Mouse (Mus musculus) natural killer cell, adult 2 months (primary cell): ENCODE results near the gene Gm10198.

ENCODE experiments used
- DNase-seq, 2 experiments: peaks; one replicate each; pipeline ENCODE4 v3.0.0; 2022; ENCODE audit warnings: low spot score in 2 of 2

Gene Gm10198

DNA sequence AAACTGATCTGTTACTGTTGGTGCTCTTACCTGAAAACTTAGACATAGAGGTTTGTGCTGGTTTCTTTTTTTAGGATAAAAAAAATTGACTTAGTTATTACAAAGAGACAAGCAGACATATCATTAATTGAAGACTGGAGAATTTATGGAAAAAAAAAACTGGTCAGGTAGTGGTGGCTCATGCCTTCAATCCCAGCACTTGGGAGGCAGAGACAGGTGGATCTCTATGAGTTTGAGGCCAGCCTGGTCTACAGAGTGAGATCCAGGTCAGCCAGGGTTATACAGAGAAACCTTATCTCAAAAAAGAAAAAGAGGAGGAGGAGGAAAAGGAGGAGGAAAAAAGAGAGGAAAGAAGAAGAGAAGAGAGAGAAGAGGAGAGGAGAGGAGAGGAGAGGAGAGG lies at the start of gene Gm10198:
Gene Gm10198 (plus strand): TSS at position 301 of the 400 bp plus-strand sequence.
- no peak for DNase-seq

DNA sequence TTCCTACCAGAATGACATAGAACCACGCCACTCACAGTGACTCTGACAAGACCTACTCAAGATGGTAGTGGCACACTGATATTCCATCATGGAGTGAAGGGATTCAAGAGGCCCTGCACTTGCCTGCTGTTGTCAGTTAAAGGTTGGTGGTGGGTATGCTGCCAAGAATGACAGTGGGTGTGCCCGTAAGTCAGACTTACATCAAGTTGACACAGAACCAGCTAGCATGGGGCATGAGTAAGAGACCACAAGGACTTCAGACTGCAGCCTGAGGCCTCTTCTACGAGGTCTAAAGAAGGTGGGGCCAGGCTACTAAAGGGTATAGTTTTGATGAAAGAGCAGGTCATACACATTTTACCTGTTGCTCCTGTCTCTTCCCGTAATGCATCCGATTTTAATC lies 47.3 kb upstream of the Gm10198 start:
- DNase-seq: no peak

DNA sequence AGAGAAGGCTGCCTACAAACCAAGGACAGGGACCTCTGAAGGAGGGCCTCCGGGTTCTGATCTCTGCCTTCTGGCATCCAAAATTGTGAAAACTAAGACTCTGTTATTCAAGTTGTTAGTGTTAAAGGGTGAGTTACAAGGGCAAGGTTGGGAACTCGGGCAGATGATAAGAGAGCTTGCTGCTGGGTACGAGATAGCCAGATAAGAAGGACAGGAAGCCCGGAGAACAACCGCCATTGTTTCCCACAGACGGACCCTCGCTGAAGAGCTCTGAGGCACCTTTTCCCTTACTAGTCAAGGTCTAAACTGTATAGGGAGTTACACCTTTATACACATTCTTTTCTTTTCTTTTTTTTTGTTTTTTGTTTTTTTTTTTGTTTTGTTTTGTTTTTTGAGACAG lies 39.8 kb upstream of the Gm10198 start:
- DNase-seq: no peak

DNA sequence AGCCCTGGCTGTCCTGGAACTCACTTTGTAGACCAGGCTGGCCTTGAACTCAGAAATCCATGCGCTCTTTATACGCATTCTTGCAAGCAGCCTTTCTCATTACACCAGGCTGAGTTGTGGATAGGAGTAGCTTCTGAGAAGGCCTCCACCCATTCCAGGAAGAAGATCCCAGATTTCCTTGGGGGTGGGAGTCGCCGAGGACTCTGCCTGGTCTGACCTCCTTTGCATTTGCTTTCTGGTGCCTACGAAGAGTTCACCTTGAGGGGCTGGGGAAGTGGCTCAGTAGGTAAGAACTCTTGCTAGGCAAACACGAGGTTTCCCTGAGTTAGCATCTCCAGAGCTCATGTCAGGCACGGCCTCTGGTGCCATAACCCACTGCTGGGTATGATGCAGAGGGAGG lies 39.4 kb upstream of the Gm10198 start:
- DNase-seq: no peak

DNA sequence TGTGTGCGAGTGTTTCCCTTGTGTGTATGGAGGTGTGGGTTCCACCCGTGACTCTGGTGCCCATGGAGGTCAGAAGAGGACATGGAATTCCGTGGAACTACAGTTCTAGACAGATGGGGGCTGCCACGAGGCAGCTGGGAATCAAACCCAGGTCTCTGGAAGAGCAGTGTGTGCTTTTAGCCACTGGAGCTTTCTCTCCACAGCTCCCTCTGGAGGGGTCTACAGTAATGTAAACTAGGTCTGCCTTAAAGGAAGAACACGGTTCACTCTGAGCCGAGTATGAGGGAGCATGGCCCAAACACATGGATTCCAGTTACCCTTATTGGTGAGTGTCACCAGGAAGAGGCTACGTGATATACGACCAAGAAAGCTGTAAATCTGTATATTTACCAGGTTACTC lies 38.6 kb upstream of the Gm10198 start:
- no peak for DNase-seq

DNA sequence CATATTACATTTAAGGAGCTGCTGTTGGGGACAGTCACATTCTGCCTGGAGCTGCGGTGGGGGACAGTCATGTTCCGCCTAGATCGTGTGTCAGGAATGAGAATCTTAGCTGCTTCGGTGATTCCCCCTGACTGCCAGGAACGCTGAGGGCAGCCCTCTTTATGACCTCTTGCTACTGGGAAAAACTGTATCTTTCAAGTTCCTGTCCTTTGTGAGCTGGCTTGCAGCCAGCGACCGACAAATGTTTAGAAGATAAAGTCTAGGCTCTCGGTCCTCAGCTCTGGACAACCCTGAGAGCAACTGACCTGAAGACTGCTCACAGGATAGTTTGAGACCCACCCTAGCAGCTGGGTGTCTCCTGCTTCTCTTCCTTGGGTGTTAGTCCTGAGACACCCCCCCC lies 37.3 kb upstream of the Gm10198 start:
- DNase-seq: no peak

DNA sequence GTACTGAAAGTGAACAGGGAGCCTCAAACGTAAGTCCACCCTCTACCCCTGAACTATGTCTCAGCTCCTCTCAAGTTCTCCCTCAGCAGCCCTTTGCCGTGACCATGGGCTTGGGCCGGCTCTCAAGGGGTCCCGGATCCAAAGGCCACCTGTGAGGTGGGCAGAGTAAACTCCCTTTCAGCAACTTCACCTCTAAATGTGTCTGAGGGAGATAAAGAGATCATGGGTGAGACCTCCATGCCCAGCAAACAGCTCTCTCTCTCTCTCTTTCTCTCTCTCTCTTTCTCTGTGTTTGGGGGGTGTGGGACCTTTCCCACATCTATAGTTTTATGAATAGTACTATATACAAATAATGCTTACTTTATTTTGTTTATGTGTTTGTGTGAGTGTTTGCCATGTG lies 36.2 kb upstream of the Gm10198 start:
- no peak for DNase-seq

DNA sequence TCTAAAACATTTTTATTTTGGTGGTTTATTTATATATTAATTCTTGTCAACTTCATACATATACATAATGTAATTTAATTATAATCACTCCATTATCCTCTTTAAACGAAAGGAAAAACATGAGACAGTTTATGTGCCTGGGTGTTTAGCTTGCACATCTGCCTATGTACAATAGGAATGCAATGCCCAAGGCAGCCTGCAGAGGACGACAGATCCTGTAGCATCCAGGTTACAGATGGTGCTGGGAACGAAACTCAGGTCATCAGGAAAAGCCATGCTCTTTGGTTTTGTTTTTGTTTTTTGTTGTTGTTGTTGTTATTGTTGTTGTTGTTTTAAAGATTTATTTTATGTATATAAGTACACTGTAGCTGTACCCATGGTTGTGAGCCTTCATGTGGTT lies 32.4 kb upstream of the Gm10198 start:
- no peak for DNase-seq

DNA sequence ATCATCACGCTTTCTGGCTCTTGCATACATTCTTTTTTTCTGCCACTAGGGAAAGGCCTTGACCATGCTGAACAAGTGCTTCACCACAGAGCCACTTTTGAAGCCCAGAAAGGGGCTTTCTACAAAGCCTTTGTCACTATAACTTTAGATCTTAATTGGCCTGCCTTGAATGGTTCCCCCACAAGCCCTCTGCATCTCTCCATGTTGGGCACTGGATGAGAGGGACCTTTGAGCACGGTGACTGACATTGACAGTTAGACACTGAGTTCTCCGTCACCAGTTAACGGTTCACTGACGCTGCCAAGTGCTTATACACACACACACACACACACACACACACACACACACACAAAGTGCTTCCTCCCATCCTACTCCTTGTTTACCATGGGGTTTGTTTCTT lies 30.0 kb upstream of the Gm10198 start:
- no peak for DNase-seq

DNA sequence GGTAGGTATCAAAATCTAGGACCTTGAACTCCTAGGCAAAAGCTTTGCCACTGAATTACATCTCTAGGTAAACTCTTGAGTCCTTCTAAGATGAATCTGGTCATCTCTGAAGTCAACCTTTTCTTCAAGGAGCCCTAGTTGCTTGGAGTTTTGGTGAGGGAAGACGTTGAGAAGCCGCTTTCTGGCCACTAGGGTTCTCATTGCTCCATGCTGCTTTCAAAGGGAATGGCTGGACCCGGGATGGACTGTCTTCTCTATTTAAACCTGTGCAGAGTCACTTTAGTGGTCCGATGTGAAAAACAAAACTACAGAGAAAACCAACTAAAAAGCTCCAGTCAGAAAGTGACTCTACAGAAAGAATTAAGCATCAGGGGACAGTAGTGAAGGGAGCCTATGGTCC lies 18.4 kb upstream of the Gm10198 start:
- no peak for DNase-seq

DNA sequence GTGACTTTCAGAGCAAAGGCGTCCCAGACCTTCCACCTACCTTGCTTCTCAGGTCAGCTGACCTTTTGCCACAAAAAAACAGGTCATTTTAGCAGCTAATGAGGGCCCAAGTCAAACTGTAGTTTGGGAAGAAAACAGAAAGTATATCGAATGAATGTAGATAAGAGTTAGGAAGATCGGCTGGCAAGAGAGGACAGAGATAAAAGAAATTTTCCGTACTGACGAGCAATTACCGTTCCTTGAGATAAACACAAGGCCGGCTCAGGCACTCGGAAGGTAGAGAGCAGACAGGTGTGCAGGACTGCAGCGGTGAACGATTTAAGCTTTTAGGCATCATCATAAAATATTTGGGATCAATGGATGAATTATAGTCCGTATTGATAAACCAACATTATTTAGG lies 15.4 kb upstream of the Gm10198 start:
- DNase-seq: no peak

DNA sequence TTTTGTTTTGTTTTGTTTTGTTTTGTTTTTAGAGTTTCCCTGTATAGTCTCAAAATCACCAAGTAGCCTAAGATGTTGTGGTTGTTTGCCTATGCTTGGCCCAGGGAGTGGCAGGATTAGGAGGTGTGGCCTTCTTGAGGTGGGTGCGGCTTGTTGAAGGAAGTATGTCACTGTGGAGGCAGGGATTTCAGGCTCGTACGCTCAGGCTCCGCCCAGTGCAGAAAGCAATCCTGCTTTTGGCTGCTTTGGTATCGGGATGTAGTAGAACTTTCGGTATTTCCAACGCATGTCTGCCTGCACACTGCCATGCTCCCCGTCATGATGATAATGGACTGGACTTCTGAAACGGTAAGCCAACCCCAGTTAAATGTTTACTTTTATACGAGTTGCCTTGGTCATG lies 12.5 kb upstream of the Gm10198 start:
- DNase-seq: no peak

DNA sequence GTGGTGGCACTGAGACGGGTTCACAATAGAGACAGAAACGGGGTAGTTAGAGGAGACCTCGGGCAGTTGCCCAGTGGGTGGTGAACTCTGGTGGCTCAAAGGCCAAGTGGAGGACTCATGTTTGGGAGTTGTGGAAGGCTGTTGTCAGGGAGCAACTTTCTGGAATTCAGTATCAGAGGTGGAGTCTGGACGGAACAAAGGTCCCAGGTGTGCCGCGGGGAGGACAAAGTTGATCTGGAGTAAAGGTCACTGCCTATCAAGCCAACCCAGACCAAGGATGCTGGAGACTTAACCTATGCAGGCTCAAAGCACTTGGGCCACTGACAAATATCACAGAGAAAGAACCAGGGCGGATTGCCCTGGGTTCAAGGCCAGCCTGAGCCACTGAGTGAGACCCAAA lies 5.5 kb downstream of the Gm10198 start:
- DNase-seq: no peak

DNA sequence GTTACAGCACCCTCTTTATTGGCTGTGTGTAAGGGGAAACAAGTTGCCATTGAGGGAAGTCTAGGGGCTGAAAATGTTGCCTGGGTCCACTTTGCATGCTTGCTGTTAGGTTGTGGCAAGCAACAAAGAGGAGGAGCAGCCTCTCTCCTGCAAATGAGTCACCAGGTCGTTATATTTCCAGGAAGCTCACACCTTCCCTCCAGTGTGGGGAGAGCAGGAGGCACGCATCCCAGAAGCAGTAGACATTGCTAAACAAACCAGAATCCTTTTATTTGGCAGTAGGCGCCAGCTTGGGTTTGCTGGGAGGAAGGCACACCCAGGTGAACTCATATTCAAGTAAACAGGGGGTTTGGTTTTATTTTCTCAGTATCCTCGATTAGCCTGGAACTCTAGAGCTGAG lies 8.8 kb downstream of the Gm10198 start:
- no peak for DNase-seq

DNA sequence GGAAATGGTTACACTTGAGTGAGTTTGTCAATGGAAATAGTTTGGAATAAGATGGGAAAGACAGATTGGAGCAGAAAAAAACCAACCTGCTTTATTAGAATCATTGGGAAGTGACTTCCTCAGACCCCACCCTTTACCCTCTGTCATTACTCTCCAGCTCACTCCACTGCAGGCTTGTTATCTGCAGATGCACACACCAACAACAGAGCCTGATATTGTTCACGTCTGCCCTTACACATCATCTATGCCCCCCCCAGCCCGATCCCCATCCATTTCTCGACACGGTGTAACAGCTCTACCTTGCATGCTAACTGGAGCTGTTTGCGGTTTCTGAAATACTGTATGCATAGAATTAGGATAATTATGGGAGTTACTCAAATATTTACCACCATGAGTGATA lies 12.2 kb downstream of the Gm10198 start:
- DNase-seq: no peak

DNA sequence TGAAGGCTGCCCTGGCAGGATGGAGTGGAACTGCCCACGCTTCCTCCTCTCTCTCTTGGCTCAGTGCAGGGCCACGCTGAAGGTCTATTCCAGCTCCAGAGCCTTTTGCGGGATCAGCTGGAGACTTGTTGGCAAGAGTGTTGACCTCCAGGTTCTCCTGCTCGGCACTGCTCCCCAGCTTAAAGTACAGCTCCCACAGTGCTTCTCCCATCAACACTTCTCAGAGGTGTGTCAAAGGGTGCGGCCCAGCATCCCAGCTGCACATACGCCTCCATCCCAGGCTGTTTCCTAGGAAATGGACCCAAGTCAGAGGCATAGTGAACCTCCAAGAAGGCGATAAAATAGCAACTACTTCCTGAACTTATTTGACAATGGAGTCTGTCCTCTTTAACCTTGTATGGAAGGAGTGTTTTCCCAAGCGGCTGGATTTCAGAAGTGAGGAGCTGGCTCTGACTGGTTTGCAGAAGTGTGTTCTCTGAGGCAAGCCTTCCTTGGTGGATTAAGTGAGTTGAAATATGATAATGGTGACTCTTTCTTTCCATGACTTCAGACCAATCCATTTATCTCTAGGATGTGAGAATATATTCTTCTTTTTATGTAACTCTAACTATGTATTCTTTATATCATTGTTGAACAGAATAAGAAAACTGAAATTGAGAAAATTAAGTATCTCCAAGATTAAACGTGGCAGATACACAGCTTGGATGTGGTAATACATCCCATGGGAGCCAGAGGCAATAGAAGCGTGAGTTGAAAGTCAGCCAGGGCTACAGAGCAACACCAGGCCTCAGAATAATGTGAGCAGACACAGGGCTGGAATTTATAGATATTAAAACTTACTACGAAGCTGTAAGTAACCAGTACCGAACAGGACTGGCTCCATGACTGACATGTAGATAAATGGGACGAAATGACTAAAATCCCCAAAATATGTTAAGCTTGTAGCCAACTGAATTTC lies 23.9 kb downstream of the Gm10198 start:
- DNase-seq: no peak

DNA sequence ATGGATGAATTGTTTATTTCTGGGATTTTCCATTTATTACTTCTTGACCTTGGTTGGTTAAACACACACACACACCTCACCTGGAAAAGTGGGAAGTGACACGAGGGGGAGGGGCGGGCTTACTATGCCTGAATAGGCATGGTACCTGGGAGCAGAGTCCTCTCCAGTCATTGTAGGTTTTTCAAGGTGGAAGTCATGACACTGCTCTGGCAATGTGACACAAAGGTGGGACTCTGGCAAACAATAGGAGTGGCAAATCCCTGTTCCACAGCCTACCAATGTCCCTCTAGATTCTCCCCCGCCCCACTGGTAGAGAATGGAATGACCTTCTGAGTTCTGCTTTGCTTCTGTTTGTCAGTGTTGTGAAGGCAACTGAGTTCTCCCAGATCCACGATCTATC lies 27.8 kb downstream of the Gm10198 start:
- no peak for DNase-seq

DNA sequence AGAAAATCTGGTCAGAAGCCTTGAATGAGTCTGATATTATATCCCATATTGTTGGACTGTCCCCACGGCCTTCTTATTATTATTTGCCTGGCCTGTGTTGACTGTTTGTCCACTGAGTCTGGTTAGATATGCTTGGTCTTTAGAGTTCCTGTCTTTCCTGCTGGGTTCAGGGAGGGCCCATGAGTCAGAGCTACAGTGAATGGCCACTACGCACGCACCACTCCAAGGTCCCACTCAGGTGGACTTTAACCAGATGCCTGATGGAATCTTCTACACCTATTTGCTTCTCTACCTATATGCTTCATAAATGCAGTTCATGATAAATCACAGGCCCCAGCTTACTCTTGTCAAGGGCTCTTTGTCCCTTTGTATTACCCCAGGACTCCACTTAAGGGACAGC lies 29.8 kb downstream of the Gm10198 start:
- no peak for DNase-seq

DNA sequence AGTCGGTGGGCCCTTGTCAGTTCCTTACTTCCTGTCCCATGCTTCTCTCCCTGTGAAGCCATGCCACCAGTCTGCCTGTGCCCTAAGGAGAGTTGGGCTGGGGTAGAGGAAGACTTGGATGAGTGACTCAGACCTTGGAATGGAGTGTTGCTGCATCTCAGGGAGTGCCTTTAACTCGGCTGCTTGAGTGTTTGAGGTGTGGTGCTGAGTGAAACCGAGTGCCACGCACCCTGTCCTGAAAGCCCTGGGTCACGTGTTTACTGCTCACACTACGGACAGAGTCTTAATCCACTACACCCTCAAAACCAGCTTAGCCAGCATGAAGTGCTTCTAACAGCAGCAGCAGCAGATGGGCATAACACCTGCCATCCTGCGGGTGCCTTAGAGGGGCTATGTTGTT lies 30.5 kb downstream of the Gm10198 start:
- DNase-seq: no peak

DNA sequence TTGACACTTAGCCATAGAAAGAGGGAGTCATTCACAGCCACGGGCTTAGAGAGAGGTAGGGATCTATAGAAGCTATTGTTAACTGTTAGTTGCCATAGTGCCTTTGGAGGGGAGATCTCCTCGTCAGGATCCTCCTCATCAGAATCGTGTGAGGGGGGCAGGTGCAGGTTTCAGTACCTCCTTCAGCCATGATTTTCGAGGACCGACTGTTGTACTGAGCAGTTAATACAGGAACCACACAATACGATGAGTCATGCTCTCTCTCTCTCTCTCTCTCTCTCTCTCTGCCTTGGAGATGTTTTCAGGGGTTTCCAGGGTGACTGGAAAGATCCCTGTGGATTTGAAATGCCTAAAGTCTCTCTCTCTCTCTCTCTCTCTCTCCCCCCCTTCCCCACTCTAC lies 31.5 kb downstream of the Gm10198 start:
- no peak for DNase-seq

DNA sequence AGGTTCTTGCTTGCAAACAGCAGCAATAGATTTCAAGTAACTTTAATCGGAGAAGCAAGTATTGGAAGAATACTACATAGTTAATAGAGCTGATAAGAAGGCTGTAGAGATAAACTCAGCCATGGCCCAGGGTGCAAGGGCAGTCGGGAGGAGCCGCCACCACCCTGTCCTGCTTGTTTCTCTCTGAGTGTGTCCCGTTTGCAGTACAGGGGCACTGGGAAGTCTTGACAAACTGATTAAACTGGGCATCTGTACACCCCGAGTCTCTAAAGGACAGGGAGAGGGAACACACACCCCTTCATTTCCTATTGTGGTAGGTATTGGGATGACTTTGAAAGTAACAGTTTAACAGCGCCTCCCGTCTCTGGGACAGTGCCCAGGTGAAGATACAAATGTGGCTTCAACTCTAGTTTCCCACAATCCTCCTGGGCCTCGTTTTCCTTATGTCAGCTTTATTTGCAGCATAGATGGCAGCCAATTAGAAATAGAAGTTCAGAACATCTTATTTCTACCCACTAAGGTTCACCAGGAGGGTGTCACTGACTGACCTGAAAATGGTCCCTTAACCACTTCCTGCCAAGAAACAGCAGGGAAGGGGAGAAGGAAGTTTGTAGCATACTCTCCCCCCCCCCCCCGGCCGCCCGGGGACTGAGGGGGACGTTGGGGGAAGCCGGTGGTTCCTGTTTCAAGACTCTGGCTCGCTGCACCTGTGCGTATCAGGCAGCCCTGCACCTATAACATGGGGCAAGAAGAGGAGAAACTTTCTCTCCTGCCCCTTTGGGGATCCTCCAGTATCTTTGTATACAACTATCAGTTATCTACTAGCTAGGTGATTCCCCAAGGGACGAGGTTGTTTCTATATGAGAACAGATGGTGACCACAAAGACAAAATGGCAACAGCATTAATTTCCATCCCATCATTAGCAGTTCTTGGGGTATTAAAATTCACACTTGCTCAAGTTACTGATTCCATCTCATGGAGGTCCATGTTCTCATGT lies 41.9 kb downstream of the Gm10198 start:
- peak in 1 of 2 experiments; percentile 19 for DNase-seq

DNA sequence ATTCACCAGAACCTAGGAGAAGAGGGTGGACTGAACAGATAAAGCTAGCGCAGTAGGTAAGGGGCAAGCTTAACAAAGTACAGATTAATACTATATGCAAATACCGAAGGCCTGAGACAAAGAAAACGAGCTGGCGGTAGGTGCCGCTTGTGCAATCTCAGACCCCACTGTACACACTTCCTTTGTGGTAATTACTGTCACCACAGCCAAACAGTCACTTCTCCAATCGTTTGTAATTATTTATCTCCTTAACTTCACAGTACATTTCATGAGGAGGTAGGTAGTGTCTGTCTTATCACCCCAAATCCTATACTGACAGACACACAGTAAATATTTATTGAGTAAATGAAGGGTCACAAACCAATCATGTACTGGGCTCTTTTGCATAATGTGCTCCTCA lies 47.7 kb downstream of the Gm10198 start:
- peak in 1 of 2 experiments; percentile 19 for DNase-seq
